Mouse (Mus musculus): Measurements from ENCODE around the gene Tcl1b3. TPM values are rescaled to one million over a fixed set of nuclear protein-coding genes. Genes with fewer than 3 reads are reported as not detected.
"Not testable (repeated sequence)": the region's sequence is repeated elsewhere in the genome, so short reads cannot be mapped to it uniquely, and the experiment has no call there.

Gene Tcl1b3
- not detected in 2 replicates for polyA plus RNA-seq (2014; fragmentation: Nextera tagmentation; extraction: Ambion mirVana)

DNA sequence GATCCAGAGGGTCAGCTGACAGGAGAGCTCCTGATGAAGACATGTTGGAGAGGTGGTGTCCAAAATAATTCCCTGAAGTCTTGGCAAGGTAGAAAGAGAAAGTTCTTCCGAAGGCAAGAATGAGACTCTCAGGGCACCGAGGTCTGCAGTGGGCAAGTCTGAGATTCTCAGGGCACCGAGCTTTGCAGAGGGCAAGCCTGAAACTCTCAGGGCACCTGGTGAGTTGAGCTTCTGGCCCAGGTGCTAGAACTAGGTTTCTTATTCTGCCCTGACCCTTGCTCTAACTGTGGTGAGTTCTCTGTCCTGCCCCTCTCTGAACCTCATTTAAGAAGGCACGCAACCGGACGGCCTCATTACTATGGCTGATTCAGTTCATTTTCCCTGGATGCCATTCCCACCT is at the start of gene Tcl1b3:
TSS of gene Tcl1b3 (plus strand) at position 301 of the 400 bp plus-strand sequence.
- H3K27ac ChIP-seq (ENCODE audit: low read depth, low read length); H3K9ac ChIP-seq (ENCODE audit: low read length); H3K9me3 ChIP-seq (ENCODE audit: control insufficient read depth, low read length); DNase-seq (ENCODE audit: low spot score); H3K4me1 ChIP-seq (ENCODE audit: control insufficient read depth, insufficient read depth, low read length); ATAC-seq (ENCODE audit: insufficient read depth, low FRiP score, low TSS enrichment); H3K36me3 ChIP-seq (ENCODE audit: control insufficient read depth, insufficient read depth, low read length); H3K4me3 ChIP-seq (ENCODE audit: low read depth, low read length); H3K27me3 ChIP-seq (ENCODE audit: control insufficient read depth, insufficient read depth, low read length); H3K4me2 ChIP-seq (ENCODE audit: low read depth): not testable (repeated sequence)
- 95% methylated on average over 6 of the region's 6 CpGs for WGBS

DNA sequence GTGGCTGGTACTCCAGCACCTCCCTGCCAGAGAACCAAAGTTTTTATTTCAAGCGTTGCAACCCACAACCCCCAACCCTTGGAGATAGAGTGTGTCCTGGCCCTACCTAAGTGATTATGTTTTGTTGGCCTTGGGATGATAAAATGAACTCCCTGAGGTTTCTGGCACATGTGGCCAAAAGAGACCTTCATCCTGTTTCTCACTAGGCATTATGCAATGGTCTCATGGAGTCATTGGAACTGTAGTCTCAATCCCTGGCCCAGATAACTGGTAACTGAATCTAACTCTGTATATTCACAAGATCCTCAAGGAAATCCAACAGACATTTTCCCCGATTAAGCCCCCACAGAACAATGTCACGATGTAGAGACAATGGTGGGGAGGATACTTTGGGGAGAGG is 47.7 kb upstream of the Tcl1b3 start:
- Histone ChIP-seq H3K9ac (ENCODE audit: low read length) (no peak overlapping the region), H3K27ac (ENCODE audit: low read depth, low read length) (no peak overlapping the region), H3K4me1 (ENCODE audit: control insufficient read depth, insufficient read depth, low read length) (no peaks in the 10 kb centered on the region), H3K9me3 (ENCODE audit: control insufficient read depth, low read length) (no peaks in the 10 kb centered on the region), H3K36me3 (ENCODE audit: control insufficient read depth, insufficient read depth, low read length) (no peaks in the 10 kb centered on the region), H3K4me3 (ENCODE audit: low read depth, low read length) (no peak overlapping the region), H3K27me3 (ENCODE audit: control insufficient read depth, insufficient read depth, low read length) (no peaks in the 10 kb centered on the region), H3K4me2 (ENCODE audit: low read depth) (no peak overlapping the region)
- DNase-seq (ENCODE audit: low spot score): no peak
- 87% methylated on average over 3 of the region's 3 CpGs for WGBS
- ATAC-seq (ENCODE audit: insufficient read depth, low FRiP score, low TSS enrichment): no peak

DNA sequence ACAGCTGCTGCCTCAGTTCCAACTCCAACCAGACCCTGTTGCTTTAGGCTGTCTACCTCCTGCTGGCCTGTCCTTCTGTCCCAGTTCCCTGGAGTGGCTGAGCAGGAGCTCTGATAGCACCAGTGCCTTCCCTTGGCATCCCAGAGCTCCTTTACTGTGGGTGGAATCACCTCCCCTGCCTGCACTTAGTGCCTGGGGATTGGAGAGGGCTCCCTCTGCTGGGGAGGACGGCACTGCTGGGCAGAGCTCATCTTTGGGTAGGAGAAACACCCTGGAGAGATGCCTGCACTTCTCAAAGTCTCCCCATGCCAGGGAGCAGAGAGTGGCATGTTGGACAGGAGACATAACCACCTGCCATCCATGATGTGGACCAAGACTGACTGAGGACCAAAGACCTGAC is 45.9 kb upstream of the Tcl1b3 start:
- not testable (repeated sequence) for H3K36me3 ChIP-seq (ENCODE audit: control insufficient read depth, insufficient read depth, low read length); H3K27ac ChIP-seq (ENCODE audit: low read depth, low read length); H3K4me3 ChIP-seq (ENCODE audit: low read depth, low read length); H3K4me2 ChIP-seq (ENCODE audit: low read depth); H3K4me1 ChIP-seq (ENCODE audit: control insufficient read depth, insufficient read depth, low read length); DNase-seq (ENCODE audit: low spot score); H3K9me3 ChIP-seq (ENCODE audit: control insufficient read depth, low read length); H3K9ac ChIP-seq (ENCODE audit: low read length); H3K27me3 ChIP-seq (ENCODE audit: control insufficient read depth, insufficient read depth, low read length); ATAC-seq (ENCODE audit: insufficient read depth, low FRiP score, low TSS enrichment)
- WGBS: 63% methylated on average over 1 of the region's 1 CpGs

DNA sequence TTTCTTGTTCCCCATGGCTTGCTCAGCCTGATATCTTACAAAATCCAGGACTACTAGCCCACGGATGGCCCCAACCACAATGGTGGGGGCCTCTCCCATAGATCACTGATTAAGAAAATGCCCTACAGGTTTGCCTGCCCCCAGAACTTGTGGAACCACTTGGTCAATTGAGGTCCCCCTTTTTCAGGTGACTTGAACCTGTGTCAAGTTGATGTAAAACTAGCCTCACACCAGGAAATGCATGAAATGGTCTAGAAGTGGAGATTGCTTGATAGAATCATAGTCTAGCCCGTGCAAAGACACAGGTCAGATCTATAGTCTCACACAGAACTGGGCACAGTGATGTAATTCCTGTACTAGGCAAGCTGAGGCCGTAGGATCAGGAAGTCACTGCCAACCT is 45.1 kb upstream of the Tcl1b3 start, which contains the start of gene Tcl1b2:
TSS of gene Tcl1b2 (plus strand) at position 301 of the 400 bp plus-strand sequence.
- no peak within 1 kb of the TSS for H3K9ac ChIP-seq (ENCODE audit: low read length)
- no peak for ATAC-seq (ENCODE audit: insufficient read depth, low FRiP score, low TSS enrichment)

DNA sequence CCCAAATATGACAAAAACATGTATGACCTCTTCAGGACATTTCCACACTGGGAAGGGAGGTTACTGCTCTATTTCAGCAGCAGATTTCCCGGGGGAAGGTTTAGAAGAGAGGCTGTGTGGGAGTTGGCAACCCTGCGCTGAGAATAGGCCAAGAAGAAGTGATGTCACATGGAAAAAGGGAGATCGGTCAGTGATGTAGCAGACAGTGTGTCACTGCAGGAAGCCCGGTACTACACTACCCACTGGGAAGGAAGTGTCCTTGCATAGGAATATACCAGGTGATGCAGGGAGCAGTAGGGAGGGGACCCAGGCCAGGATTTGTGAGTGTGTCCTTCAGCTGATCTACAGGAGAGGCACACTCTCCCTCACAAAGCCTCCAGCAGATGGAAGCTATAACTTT is 35.6 kb upstream of the Tcl1b3 start:
- not testable (repeated sequence) for H3K4me3 ChIP-seq (ENCODE audit: low read depth, low read length); ATAC-seq (ENCODE audit: insufficient read depth, low FRiP score, low TSS enrichment); H3K27ac ChIP-seq (ENCODE audit: low read depth, low read length); H3K27me3 ChIP-seq (ENCODE audit: control insufficient read depth, insufficient read depth, low read length); H3K4me1 ChIP-seq (ENCODE audit: control insufficient read depth, insufficient read depth, low read length); H3K9ac ChIP-seq (ENCODE audit: low read length); H3K36me3 ChIP-seq (ENCODE audit: control insufficient read depth, insufficient read depth, low read length); DNase-seq (ENCODE audit: low spot score); H3K9me3 ChIP-seq (ENCODE audit: control insufficient read depth, low read length); H3K4me2 ChIP-seq (ENCODE audit: low read depth)
- 76% methylated on average over 4 of the region's 4 CpGs for WGBS

More for the DNA sequence above, 45.1 kb upstream of the Tcl1b3 start, which contains the start of gene Tcl1b2:
- WGBS: 89% methylated on average over 3 of the region's 3 CpGs
- H3K9me3 ChIP-seq (ENCODE audit: control insufficient read depth, low read length): no peaks in the 10 kb centered on the region
- H3K36me3 ChIP-seq (ENCODE audit: control insufficient read depth, insufficient read depth, low read length): no peaks in the 10 kb centered on the region
- DNase-seq (ENCODE audit: low spot score): no peak
- no peaks in the 10 kb centered on the region for H3K27me3 ChIP-seq (ENCODE audit: control insufficient read depth, insufficient read depth, low read length)
- H3K27ac ChIP-seq (ENCODE audit: low read depth, low read length): no peak within 1 kb of the TSS
- H3K4me2 ChIP-seq (ENCODE audit: low read depth): no peak within 1 kb of the TSS
- no peaks in the 10 kb centered on the region for H3K4me1 ChIP-seq (ENCODE audit: control insufficient read depth, insufficient read depth, low read length)
- H3K4me3 ChIP-seq (ENCODE audit: low read depth, low read length): no peak within 1 kb of the TSS

DNA sequence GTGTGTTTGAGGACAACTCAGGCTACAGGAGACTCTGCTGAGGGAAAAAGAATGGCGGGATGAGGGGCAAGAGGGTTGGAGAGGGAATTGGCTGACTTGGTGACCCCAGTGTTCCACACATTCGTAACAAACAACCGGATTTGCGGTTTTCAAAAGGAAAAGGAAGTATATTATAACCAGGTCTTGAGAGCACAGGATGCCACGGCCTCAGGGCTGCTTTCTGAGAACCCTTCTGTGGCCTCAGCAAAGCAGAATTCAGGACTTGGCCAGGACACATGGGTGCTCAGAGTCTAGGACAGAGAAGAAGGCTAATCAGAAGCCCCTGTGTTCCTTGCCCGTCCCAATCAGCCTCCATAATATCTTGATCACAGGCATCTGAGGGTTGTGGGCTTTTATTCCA is 32.0 kb upstream of the Tcl1b3 start:
- Histone ChIP-seq H3K9ac (ENCODE audit: low read length) (no peak overlapping the region), H3K36me3 (ENCODE audit: control insufficient read depth, insufficient read depth, low read length) (no peaks in the 10 kb centered on the region), H3K4me2 (ENCODE audit: low read depth) (no peak overlapping the region), H3K9me3 (ENCODE audit: control insufficient read depth, low read length) (no peaks in the 10 kb centered on the region), H3K27ac (ENCODE audit: low read depth, low read length) (no peak overlapping the region), H3K4me1 (ENCODE audit: control insufficient read depth, insufficient read depth, low read length) (no peaks in the 10 kb centered on the region), H3K4me3 (ENCODE audit: low read depth, low read length) (no peak overlapping the region), H3K27me3 (ENCODE audit: control insufficient read depth, insufficient read depth, low read length) (no peaks in the 10 kb centered on the region)
- WGBS: 92% methylated on average over 6 of the region's 6 CpGs
- no peak for DNase-seq (ENCODE audit: low spot score)
- ATAC-seq (ENCODE audit: insufficient read depth, low FRiP score, low TSS enrichment): no peak

DNA sequence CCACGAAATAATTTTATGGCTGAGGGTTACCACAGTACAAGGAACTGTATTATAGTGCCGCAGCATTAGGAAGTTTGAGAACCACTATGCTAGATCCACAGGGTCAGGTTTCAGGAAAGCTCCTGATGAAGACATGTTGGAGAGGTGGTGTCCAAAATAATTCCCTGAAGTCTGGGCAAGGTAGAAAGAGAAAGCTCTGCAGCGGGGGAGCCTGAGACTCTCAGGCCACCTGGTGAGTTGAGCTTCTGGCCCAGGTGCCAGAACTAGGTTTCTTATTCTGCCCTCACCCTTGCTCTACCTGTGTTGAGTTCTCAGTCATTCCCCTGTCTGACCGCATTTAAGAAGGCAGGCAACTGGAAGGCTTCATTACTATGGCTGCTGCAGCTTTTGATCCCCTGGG is 31.5 kb upstream of the Tcl1b3 start, which contains the start of gene Tcl1b1:
TSS of gene Tcl1b1 (plus strand) at position 301 of the 400 bp plus-strand sequence.
- H3K27me3 ChIP-seq (ENCODE audit: control insufficient read depth, insufficient read depth, low read length): no peaks in the 10 kb centered on the region
- no peak within 1 kb of the TSS for H3K4me3 ChIP-seq (ENCODE audit: low read depth, low read length)
- H3K36me3 ChIP-seq (ENCODE audit: control insufficient read depth, insufficient read depth, low read length): no peaks in the 10 kb centered on the region
- no peaks in the 10 kb centered on the region for H3K4me1 ChIP-seq (ENCODE audit: control insufficient read depth, insufficient read depth, low read length)
- H3K27ac ChIP-seq (ENCODE audit: low read depth, low read length): no peak within 1 kb of the TSS
- no peak for ATAC-seq (ENCODE audit: insufficient read depth, low FRiP score, low TSS enrichment)
- H3K9me3 ChIP-seq (ENCODE audit: control insufficient read depth, low read length): no peaks in the 10 kb centered on the region
- WGBS: 82% methylated on average over 4 of the region's 4 CpGs
- no peak within 1 kb of the TSS for H3K4me2 ChIP-seq (ENCODE audit: low read depth)
- no peak within 1 kb of the TSS for H3K9ac ChIP-seq (ENCODE audit: low read length)
- no peak for DNase-seq (ENCODE audit: low spot score)

DNA sequence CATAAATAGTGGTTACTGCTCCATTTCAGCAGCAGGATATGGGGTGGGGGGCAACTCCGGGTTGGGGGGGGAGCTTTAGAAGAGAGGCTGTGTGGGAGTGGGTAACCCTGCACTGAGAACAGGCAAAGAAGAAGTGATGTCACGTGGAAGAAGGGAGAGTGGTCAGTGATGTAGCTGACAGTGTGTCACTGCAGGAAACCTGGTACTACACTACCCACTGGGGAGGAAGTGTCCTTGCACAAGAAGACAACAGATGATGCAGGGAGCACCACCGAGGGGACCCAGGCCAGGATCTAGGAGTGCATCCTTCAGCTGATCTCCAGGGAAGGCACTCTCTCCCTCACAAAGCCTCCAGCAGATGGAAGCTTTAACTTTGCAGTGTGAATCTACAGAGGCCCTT is 24.1 kb upstream of the Tcl1b3 start:
- 74% methylated on average over 3 of the region's 3 CpGs for WGBS
- Histone ChIP-seq H3K4me1 (ENCODE audit: control insufficient read depth, insufficient read depth, low read length) (no peaks in the 10 kb centered on the region), H3K27me3 (ENCODE audit: control insufficient read depth, insufficient read depth, low read length) (no peaks in the 10 kb centered on the region), H3K4me3 (ENCODE audit: low read depth, low read length) (no peak overlapping the region), H3K9ac (ENCODE audit: low read length) (no peak overlapping the region), H3K27ac (ENCODE audit: low read depth, low read length) (no peak overlapping the region), H3K9me3 (ENCODE audit: control insufficient read depth, low read length) (no peaks in the 10 kb centered on the region), H3K4me2 (ENCODE audit: low read depth) (no peak overlapping the region), H3K36me3 (ENCODE audit: control insufficient read depth, insufficient read depth, low read length) (no peaks in the 10 kb centered on the region)
- DNase-seq (ENCODE audit: low spot score) (no peak), ATAC-seq (ENCODE audit: insufficient read depth, low FRiP score, low TSS enrichment) (no peak)

DNA sequence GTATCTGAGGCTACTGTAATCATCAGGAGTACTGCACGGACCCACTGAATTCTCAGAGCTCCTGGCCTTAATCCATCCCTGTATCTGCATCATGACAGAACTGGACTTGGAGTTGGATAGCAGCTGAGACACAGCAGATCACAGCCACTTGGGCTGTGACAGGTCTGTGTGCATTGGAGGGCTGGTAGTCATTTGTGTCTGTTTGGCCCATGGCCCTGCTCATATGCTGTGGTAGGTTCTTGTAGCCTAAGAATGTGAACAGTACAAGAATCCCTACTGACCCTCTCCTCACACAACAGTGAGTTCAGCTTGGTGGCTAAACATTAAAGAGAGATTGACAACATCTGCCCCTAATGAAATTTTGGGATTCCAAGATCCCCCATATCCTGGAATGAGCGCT is 17.5 kb upstream of the Tcl1b3 start:
- Histone ChIP-seq H3K27ac (ENCODE audit: low read depth, low read length) (no peak overlapping the region), H3K9me3 (ENCODE audit: control insufficient read depth, low read length) (no peaks in the 10 kb centered on the region), H3K36me3 (ENCODE audit: control insufficient read depth, insufficient read depth, low read length) (no peaks in the 10 kb centered on the region), H3K27me3 (ENCODE audit: control insufficient read depth, insufficient read depth, low read length) (no peaks in the 10 kb centered on the region), H3K4me3 (ENCODE audit: low read depth, low read length) (no peak overlapping the region), H3K4me2 (ENCODE audit: low read depth) (no peak overlapping the region), H3K9ac (ENCODE audit: low read length) (no peak overlapping the region), H3K4me1 (ENCODE audit: control insufficient read depth, insufficient read depth, low read length) (no peaks in the 10 kb centered on the region)
- DNase-seq (ENCODE audit: low spot score): no peak
- WGBS: 83% methylated on average over 2 of the region's 2 CpGs
- no peak for ATAC-seq (ENCODE audit: insufficient read depth, low FRiP score, low TSS enrichment)

Measured in neural tube, embryonic 11.5 days (tissue).